Mouse (Mus musculus) kidney, embryonic 14.5 days (tissue): ENCODE data around the gene Tipin. TPM values are rescaled to one million over a fixed set of nuclear protein-coding genes. Genes with fewer than 3 reads are reported as not detected.
A peak's percentile ranks its signal among the peaks of the same experiment; 100 is the strongest.

Source experiments
- ATAC-seq: fragments of 200-750 bp; cut with Nextera tagmentation; 2 replicates; pipeline ENCODE4 v1.8.0; 2017; ENCODE audit warnings: moderate number of reproducible peaks, mild to moderate bottlenecking, moderate TSS enrichment, moderate library complexity; ENCODE audit not compliant: low FRiP score, low TSS enrichment
- H3K27ac ChIP-seq: fragments of 300-500 bp; sonication (generic); 2 replicates; pipeline ENCODE4 v1.5.1; 2014; ENCODE audit warnings: low read depth, mild to moderate bottlenecking, low read length, moderate library complexity, mixed read lengths
- H3K27me3 ChIP-seq: fragments of 300-500 bp; sonication (generic); 2 replicates; pipeline ENCODE4 v1.6.1; 2014; ENCODE audit warnings: mild to moderate bottlenecking, low read length; ENCODE audit not compliant: control insufficient read depth, insufficient read depth
- H3K36me3 ChIP-seq: fragments of 300-500 bp; sonication (generic); 2 replicates; pipeline ENCODE4 v1.6.1; 2014; ENCODE audit warnings: low read length, mixed read lengths; ENCODE audit not compliant: control insufficient read depth, insufficient read depth
- H3K4me1 ChIP-seq: fragments of 300-500 bp; sonication (generic); 2 replicates; pipeline ENCODE4 v1.6.1; 2014; ENCODE audit warnings: low read length, mixed read lengths; ENCODE audit not compliant: control insufficient read depth, insufficient read depth
- H3K4me2 ChIP-seq: fragments of 300-500 bp; sonication (generic); replicated peaks from 2 replicates; pipeline ENCODE4 v1.6.1; 2014; ENCODE audit warnings: low read depth, mild to moderate bottlenecking, low read length
- H3K4me3 ChIP-seq: fragments of 300-500 bp; sonication (generic); 2 replicates; pipeline ENCODE4 v1.5.1; 2014; ENCODE audit warnings: mild to moderate bottlenecking, low read length
- H3K9ac ChIP-seq: fragments of 300-500 bp; sonication (generic); 2 replicates; pipeline ENCODE4 v1.6.1; 2014; ENCODE audit warnings: low read depth, mild to moderate bottlenecking, low read length, moderate library complexity
- H3K9me3 ChIP-seq: fragments of 300-500 bp; sonication (generic); 2 replicates; pipeline ENCODE4 v1.6.1; 2016; ENCODE audit warnings: low read length; ENCODE audit not compliant: control insufficient read depth
- WGBS: fragments of 180-500 bp; shearing (Covaris S2); extraction: QIAGEN DNeasy Blood & Tissue Kit; methylation state at CpG from one replicate; pipeline ENCODE4 v1.1.7; 2014; 5-methylcytosine and 5-hydroxymethylcytosine counted together
- polyA plus RNA-seq: library from polyadenylated mRNA; unstranded; fragments of >200 nt; fragmentation: Nextera tagmentation; extraction: Ambion mirVana; gene quantifications from 2 replicates; pipeline ENCODE4 v1.2.1, GENCODE M21; 2014

Gene Tipin
- polyA plus RNA-seq, 1 experiment from 2014 or later, result 279 TPM

DNA sequence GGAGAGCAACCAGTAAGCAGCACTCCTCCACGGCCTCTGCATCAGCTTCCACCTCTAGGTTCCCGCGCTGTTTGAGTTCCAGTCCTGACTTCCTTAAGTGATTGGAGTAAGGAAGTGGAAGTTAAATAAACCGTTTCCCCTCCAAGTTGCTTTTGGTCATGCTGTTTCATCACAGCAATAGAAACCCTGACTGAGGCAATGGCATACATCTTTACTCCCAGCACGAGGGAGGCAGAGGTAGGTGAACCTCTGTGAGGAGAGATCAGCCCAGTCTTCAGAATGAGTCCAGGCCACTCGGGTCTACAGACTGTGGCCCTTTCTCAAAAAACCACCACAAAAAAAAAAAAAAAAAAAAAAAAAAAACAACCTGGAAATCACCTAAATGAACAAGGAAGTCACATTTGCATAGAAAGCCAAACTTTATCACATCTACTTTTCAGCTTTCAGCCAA, 39.0 kb upstream of the Tipin start:
- no peaks in the 10 kb centered on the region for H3K27me3 ChIP-seq
- H3K36me3 ChIP-seq, result no peaks in the 10 kb centered on the region; the same call in 1 of the 2 replicates
- H3K27ac ChIP-seq, result no peak overlapping the region
- no peak overlapping the region for H3K9ac ChIP-seq
- 61% methylated on average over 6 of the region's 6 CpGs for WGBS
- peaks cover 8% of the 10 kb centered on the region for H3K4me1 ChIP-seq
- H3K4me2 ChIP-seq, result no peak overlapping the region
- no peak for ATAC-seq
- H3K9me3 ChIP-seq, result no peaks in the 10 kb centered on the region
- H3K4me3 ChIP-seq, result no peak overlapping the region

DNA sequence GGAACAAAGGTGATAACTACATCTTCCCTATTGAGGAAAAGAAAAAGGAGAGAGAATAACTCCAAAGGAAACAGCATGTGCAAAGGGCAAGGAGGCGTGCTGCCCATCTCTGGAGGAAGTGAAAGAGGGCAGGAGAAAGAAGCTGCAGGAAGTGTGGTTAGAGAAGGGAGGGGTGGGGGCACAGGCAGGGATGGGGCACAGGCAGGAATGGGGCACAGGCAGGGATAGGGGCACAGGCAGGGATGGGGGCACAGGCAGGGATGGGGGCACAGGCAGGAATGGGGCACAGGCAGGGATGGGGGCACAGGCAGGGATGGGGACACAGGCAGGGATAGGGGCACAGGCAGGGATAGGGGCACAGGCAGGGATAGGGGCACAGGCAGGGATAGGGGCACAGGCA, 32.0 kb upstream of the Tipin start:
- peaks cover 8% of the 10 kb centered on the region for H3K4me1 ChIP-seq
- no peak overlapping the region for H3K27ac ChIP-seq
- no peaks in the 10 kb centered on the region; the same call in 1 of the 2 replicates for H3K36me3 ChIP-seq
- no peak overlapping the region for H3K9ac ChIP-seq
- H3K4me3 ChIP-seq, result no peak overlapping the region
- no peak for ATAC-seq
- no peak overlapping the region for H3K4me2 ChIP-seq
- H3K27me3 ChIP-seq, result no peaks in the 10 kb centered on the region
- H3K9me3 ChIP-seq, result no peaks in the 10 kb centered on the region
- WGBS, result 85% methylated on average over 1 of the region's 1 CpGs

DNA sequence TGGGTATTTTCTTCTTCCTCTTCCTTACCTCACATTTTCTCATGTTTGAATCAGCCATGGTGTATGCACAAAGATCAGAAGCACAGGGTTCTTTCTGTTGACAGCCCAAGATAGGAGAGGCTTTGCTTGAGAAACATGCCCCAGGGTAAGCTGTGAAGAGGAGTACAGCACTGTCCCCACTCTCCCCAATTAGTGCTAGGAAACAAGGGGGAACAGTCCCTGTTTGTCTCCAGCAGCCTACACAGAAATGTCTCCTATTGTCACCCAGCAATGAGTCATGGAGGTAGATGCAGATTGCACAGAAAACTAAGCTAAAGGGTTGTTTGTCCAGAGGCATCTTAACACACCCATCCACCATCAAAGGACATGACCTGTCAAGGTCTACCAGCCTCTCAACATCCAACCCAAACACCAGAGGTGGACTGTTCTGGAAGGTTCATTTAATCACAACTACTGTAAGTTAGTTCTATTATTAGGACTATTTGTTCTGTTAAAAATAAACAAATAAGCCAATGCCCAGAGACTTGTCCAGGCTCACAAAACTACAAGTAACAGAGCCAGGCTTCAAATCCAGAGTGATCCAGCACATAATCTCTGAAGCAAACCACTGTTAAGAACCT, 31.2 kb upstream of the Tipin start:
- no peak for ATAC-seq
- Histone ChIP-seq H3K9me3 (no peaks in the 10 kb centered on the region), H3K27me3 (no peaks in the 10 kb centered on the region), H3K27ac (no peak overlapping the region), H3K4me2 (no peak overlapping the region), H3K9ac (no peak overlapping the region), H3K4me1 (peaks cover 8% of the 10 kb centered on the region), H3K36me3 (no peaks in the 10 kb centered on the region; the same call in 1 of the 2 replicates), H3K4me3 (no peak overlapping the region)

DNA sequence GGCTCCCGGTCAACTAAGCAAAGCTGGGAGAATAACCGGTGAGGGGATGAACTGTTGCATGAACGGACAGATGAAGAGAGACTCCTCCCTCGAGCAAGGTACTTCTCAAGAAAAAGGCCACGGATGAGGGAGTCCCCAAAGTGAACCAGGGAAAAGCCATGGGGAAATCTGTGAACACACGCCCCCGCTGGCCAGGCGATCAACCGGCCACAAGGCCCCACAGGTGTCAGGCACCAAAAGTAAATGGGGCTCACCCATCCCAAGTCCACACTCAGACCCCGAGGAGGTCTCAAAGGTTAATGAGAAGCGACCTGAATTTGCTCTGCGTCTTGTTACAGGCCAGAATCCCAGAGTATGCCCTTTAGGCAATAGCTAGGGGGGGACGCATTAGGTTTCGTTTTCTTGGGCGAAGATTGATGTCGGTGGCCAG, 28.8 kb upstream of the Tipin start:
- no peaks in the 10 kb centered on the region for H3K9me3 ChIP-seq
- H3K36me3 ChIP-seq, result no peaks in the 10 kb centered on the region
- H3K4me1 ChIP-seq, result peaks cover 8% of the 10 kb centered on the region
- H3K4me3 ChIP-seq, result peak overlapping the region; percentile 82
- H3K27me3 ChIP-seq, result no peaks in the 10 kb centered on the region
- peak overlapping the region; percentile 65 for H3K4me2 ChIP-seq
- H3K27ac ChIP-seq, result peak overlapping the region; percentile 84
- WGBS, result under 1% methylated on average over 16 of the region's 16 CpGs
- ATAC-seq, result 0 out of 2 replicates have a peak, but pooled peaks have one; percentile 10
- peak overlapping the region; percentile 86 for H3K9ac ChIP-seq

DNA sequence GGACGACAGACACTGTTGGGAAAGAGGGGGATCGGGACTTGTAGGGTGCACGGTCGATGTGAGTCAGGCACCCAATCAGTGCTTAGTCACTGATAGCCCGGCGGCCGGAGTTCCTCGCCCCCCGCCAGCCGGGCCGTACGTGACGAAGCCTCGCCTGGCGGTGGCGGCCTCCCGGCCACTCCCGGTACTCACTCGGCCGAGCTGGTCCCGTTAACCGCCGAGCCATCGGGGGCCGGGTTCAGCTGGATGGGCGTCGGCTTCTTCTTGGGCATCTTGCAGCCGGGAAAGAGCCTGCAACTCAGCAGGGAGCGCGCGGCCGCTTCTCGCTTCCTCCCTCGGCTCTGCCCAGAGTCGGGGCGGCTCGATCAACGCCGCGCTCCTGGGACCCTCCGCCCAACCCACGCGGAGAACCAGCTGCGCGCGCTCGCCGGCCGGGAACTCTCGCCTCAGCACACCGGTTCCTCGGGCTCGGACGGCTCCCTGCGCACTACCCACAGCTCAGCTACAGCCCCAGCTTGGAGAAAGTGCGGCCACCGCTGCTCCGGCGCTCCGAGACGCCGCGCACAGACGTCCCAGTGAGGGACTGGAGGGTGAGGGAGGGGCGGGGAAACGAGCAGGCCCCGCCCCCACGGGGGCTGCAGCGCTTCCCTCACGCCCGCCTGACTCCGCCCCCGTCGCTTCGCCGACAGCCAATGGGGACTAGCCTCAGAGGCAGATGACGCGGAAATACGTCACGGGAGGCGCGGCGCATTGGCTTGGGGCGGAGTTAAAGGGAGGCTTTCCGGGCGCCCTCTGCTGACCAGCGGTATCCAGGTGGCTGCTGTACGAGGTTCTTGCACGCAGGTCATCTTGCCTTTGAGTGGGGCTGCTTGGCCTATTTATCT, 28.1 kb upstream of the Tipin start, which contains the start of gene Map2k1:
Map2k1 (minus strand) TSS at position 611 of the 884 bp plus-strand sequence.
- H3K27ac ChIP-seq, result peak within 1 kb of the TSS; percentile 84
- H3K4me2 ChIP-seq, result peak within 1 kb of the TSS; percentile 65
- under 1% methylated on average over 86 of the region's 89 CpGs for WGBS
- H3K36me3 ChIP-seq, result no peaks in the 10 kb centered on the region
- H3K4me1 ChIP-seq, result peaks cover 8% of the 10 kb centered on the region
- peak; percentile 97 for ATAC-seq
- peak within 1 kb of the TSS; percentile 82 for H3K4me3 ChIP-seq
- no peaks in the 10 kb centered on the region for H3K27me3 ChIP-seq
- no peaks in the 10 kb centered on the region for H3K9me3 ChIP-seq
- peak within 1 kb of the TSS; percentile 86 for H3K9ac ChIP-seq

DNA sequence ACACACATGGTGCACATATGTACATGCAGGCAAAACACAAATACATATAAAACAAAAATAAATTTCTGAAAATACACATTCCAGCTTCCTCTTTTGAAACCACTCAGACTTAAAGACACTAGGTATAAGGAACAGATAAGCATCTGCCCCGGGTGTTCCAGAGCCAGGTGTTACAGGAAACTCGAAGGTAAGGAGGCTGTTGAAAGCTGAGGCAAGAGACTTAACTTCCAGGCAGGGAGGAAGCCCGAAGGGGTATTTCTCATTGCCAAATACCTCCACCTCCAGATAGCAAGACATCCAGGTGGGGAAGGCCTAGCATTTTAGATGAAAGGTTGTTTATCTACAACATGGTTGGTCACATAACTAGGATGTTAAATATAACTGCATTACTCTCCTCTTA, 26.0 kb upstream of the Tipin start:
- no peak for ATAC-seq
- Histone ChIP-seq H3K27me3 (no peaks in the 10 kb centered on the region), H3K4me2 (no peak overlapping the region), H3K36me3 (no peaks in the 10 kb centered on the region), H3K4me3 (no peak overlapping the region), H3K27ac (no peak overlapping the region), H3K9me3 (no peaks in the 10 kb centered on the region), H3K9ac (no peak overlapping the region), H3K4me1 (peaks cover 8% of the 10 kb centered on the region)
- 76% methylated on average over 3 of the region's 3 CpGs for WGBS

DNA sequence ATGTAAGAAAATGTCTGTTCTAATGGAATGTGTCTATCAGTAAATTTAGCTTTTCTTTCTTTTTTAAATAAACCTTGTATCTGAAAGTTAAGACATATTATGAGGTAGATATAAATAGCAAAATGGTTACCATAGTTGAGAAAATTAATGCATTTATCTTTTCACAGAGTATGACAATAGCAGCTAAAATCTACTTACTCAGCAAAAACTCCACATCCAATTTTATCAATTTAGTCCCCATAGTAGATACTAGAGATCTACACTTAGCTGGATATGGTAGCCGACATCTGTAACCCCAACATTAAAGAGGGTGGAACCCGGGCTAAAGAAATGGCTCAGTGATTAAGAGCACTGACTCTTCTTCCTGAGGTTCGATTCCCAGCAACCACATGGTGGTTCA, 25.2 kb upstream of the Tipin start:
- no peaks in the 10 kb centered on the region for H3K27me3 ChIP-seq
- no peak for ATAC-seq
- H3K4me1 ChIP-seq, result peaks cover 8% of the 10 kb centered on the region
- no peak overlapping the region for H3K9ac ChIP-seq
- no peak overlapping the region for H3K27ac ChIP-seq
- 90% methylated on average over 3 of the region's 3 CpGs for WGBS
- no peaks in the 10 kb centered on the region for H3K9me3 ChIP-seq
- no peaks in the 10 kb centered on the region for H3K36me3 ChIP-seq
- no peak overlapping the region for H3K4me2 ChIP-seq
- H3K4me3 ChIP-seq, result no peak overlapping the region

DNA sequence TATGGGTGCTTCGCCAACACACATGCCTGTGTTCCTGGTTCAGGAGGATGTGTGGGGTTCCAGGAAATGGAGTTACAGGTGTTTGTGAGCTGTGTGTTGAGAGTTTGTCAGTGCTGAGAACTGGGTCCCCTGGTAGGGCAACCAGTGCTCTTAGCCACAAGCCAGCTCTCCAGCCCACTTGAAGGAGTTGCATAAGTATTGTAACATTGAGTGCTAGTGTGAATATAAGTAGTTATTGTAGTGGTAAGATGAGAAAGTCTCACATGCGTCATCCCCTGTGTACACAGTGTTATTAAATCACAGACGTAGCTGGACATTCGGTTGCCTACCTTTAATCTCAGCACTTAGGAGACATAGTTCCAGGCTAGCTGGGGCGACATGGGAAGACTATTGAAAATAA, 21.5 kb upstream of the Tipin start:
- no peak overlapping the region for H3K4me2 ChIP-seq
- WGBS, result 90% methylated on average over 5 of the region's 5 CpGs
- H3K4me3 ChIP-seq, result no peak overlapping the region
- H3K9me3 ChIP-seq, result no peaks in the 10 kb centered on the region
- no peaks in the 10 kb centered on the region for H3K4me1 ChIP-seq
- ATAC-seq, result no peak
- no peak overlapping the region for H3K9ac ChIP-seq
- no peak overlapping the region for H3K27ac ChIP-seq
- H3K27me3 ChIP-seq, result no peaks in the 10 kb centered on the region
- no peaks in the 10 kb centered on the region for H3K36me3 ChIP-seq

DNA sequence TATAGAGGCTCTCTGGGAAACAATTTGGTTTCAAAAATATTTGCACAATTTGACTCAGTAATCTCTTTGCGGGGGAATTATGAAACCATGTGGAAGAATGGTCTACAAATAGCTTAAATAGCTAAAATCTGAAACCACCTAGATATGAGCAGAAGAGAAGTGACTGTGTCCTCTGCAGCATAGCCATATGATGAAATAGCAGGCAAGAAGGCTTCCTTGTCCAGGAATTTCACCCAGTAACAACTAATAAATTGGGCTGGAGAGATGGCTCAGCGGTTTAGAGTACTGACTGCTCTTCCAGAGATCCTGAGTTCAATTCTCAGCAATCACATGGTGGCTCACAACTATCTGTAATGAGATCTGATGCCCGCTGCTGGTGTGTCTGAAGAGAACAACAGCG, 20.4 kb upstream of the Tipin start:
- ATAC-seq, result no peak
- H3K4me2 ChIP-seq, result no peak overlapping the region
- no peak overlapping the region for H3K27ac ChIP-seq
- no peaks in the 10 kb centered on the region for H3K9me3 ChIP-seq
- no peak overlapping the region for H3K4me3 ChIP-seq
- no peaks in the 10 kb centered on the region for H3K4me1 ChIP-seq
- H3K36me3 ChIP-seq, result no peaks in the 10 kb centered on the region
- no peak overlapping the region for H3K9ac ChIP-seq
- 92% methylated on average over 4 of the region's 4 CpGs for whole genome bisulfite sequencing
- H3K27me3 ChIP-seq, result no peaks in the 10 kb centered on the region
